Mouse (Mus musculus) spleen, adult 2 months (tissue): ENCODE results near the gene Umodl1. TPM values are rescaled to one million over a fixed set of nuclear protein-coding genes. Genes with fewer than 3 reads are reported as not detected.

Experiments used
- DNase-seq, 2 experiments: peaks; one replicate each; pipeline versions ENCODE4 v3.0.0 to v3.0.0-alpha.2; 2012 to 2021; ENCODE audit warnings: low spot score in 2 of 2, low read depth in 1 of 2
- H3K27ac ChIP-seq: fragments of 200-500 bp; 2 replicates; pipeline ENCODE4 v1.5.1; 2012; ENCODE audit warnings: low read length, inconsistent platforms; ENCODE audit not compliant: insufficient read depth
- H3K27me3 ChIP-seq: fragments of 200-500 bp; 2 replicates; pipeline ENCODE4 v1.6.1; 2012; ENCODE audit warnings: mild to moderate bottlenecking, moderate library complexity, low read length, inconsistent platforms; ENCODE audit not compliant: control insufficient read depth, insufficient read depth
- H3K36me3 ChIP-seq: fragments of 200-500 bp; 2 replicates; pipeline ENCODE4 v1.6.1; 2012; ENCODE audit warnings: mild to moderate bottlenecking, low read length, inconsistent platforms; ENCODE audit not compliant: control insufficient read depth, insufficient read depth
- H3K4me1 ChIP-seq: fragments of 200-500 bp; 2 replicates; pipeline ENCODE4 v1.6.1; 2011; ENCODE audit warnings: inconsistent platforms; ENCODE audit not compliant: control insufficient read depth, insufficient read depth, insufficient read length
- H3K4me3 ChIP-seq: fragments of 200-500 bp; 2 replicates; pipeline ENCODE4 v1.5.1; 2011; ENCODE audit warnings: mild to moderate bottlenecking, inconsistent platforms; ENCODE audit not compliant: insufficient read depth, insufficient read length; ENCODE audit errors: extremely low read depth
- CTCF ChIP-seq: fragments of 200-500 bp; IDR thresholded peaks from 2 replicates; pipeline ENCODE4 v1.5.1; 2011; ENCODE audit warnings: mild to moderate bottlenecking, inconsistent platforms; ENCODE audit not compliant: insufficient read depth, insufficient read length, insufficient replicate concordance; ENCODE audit errors: extremely low read depth
- POLR2A ChIP-seq: fragments of 200-500 bp; IDR thresholded peaks from 2 replicates; pipeline ENCODE4 v1.6.1; 2011; ENCODE audit warnings: low read depth, low read length, inconsistent platforms
- WGBS: fragments of 180-500 bp; shearing (Covaris S2); methylation state at CpG from one replicate; pipeline ENCODE4 v1.1.7; 2018; 5-methylcytosine and 5-hydroxymethylcytosine counted together
- polyA plus RNA-seq: library from polyadenylated mRNA; depleted of rRNA; stranded (reverse); fragments of >200 nt; gene quantifications from 2 replicates; pipeline ENCODE4 v1.2.3, GENCODE M21; 2012

Umodl1 gene
- polyA plus RNA-seq, 1 experiment, result not detected

DNA sequence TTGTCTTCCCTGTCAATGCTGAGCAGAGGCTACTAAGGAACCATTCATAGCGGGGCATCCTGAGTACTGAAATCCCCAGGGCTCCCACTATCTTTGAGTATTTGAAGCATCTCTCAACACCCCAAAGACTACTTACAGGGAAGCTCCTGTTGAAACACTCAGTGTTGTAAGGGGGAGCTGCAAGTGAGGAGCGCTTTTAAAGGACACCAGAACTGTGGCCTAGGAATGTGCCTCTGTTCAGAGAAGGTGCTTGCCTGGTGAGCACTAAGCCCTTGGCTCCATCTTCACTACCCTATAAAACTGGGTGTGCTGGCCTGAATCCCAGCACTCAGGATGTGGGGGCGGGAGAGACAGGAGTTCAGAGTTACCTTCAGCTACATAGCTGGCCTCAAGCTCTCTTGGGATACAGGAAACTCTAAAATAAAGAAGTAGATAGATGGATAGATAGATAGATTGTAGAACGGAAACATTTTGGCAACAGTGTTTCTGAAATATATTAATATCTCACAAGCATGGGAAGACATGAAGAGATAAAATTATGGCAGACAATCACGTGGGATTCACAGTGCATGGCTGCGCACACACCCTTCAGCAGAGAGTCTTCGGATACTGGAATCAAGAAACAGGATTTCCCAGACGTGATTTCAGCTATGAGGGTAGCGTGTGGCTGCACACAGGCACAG, 80.4 kb downstream of the Umodl1 start:
- DNase-seq, result no peak
- Histone ChIP-seq H3K4me3 (no peak overlapping the region), H3K27me3 (no peaks in the 10 kb centered on the region), H3K36me3 (no peaks in the 10 kb centered on the region), H3K27ac (no peak overlapping the region), H3K4me1 (peaks cover 25% of the 10 kb centered on the region; the same call in 1 of the 2 replicates)
- WGBS, result 66% methylated on average over 9 of the region's 9 CpGs
- TF ChIP-seq CTCF, result no peak
- no peak for TF ChIP-seq POLR2A

DNA sequence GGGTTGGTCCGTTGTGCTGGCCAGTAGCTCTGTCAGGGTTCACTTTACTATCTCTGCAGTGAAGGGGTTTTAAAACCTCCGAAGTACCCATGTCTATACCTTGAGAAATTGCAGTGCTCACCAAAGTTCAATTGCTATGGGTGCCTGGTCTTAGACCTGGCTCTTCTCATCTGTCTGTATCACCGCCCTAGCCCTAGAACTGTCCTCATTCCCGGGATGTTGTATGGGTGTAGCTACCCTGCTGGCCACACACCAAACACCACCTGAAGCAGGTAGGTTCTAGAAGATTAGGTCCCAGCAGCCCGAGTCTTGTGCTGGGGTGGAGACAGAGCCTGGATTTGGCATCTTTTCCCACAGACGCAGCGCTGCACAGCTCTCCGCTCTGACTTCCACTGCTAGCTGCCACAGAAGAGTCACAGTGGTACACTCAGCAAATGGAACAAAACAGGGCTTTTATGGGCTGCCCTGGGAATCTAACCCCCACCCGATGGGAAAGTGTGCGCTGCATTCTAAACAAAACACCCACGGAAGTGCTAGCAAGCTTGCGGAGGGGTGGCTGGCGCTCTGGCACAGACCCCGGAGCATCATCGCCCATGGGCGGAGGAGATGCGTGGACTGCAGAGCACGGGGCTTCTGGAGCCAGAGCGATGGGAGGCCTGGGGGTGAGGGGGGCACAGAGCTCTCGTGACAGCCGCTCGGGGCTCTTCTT, 81.9 kb downstream of the Umodl1 start:
- 94% methylated on average over 22 of the region's 22 CpGs for WGBS
- Histone ChIP-seq H3K27me3 (no peaks in the 10 kb centered on the region), H3K4me3 (no peak overlapping the region), H3K36me3 (no peaks in the 10 kb centered on the region), H3K27ac (no peak overlapping the region), H3K4me1 (peaks cover 35% of the 10 kb centered on the region; the same call in 1 of the 2 replicates)
- DNase-seq, result no peak
- TF ChIP-seq CTCF (no peak), POLR2A (no peak)

DNA sequence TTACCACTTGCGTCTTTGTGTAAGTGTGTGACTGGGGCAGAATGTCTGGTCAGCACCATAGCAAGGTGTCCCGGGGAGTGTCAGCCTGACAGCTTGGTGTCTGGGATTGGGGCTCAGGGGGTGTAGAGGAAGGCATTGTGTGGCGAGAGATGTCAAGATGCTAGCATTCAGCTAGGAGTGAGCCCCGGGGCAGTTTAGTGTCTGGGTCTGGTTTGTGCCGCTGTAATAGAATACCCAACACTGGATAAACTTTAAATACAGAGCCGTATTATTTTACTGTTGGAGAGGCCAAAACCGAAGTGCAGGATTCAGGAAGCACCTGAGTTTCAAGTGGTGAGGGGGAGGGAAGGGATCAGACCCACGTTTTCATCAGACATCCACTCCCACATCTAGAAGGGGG, 82.9 kb downstream of the Umodl1 start:
- no peak for DNase-seq
- 51% methylated on average over 8 of the region's 8 CpGs for WGBS
- no peak overlapping the region for H3K4me3 ChIP-seq

DNA sequence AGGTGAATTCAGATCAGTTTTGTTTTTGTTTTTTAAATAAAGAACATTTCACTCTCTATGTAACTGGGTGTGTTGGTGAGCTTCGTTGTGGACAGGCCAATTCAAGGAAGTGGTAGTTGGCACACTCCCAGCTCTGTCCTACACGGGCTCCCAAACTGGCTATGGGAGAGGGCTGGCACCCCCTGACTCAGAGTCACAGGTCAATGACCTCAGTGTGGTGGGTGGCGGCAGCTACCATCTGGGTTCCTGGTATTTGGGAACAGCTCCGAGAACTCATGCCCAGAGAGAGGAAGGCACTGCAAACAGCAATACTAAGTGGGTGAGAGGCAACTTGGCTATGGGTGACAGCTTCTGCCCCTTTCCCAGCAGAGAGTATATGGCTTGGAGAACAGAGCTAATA, 83.9 kb downstream of the Umodl1 start:
- peaks cover 32% of the 10 kb centered on the region; the same call in 1 of the 2 replicates for H3K4me1 ChIP-seq
- peak overlapping the region; percentile 19; the same call in 1 of the 2 replicates for H3K27ac ChIP-seq
- H3K4me3 ChIP-seq, result no peak overlapping the region
- peak in 1 of 2 experiments; percentile 26 for DNase-seq
- WGBS, result 27% methylated on average over 4 of the region's 4 CpGs
- no peaks in the 10 kb centered on the region for H3K36me3 ChIP-seq
- H3K27me3 ChIP-seq, result no peaks in the 10 kb centered on the region
- TF ChIP-seq POLR2A (no peak), CTCF (no peak)

More for the DNA sequence above, 82.9 kb downstream of the Umodl1 start:
- no peaks in the 10 kb centered on the region for H3K27me3 ChIP-seq
- H3K27ac ChIP-seq, result no peak overlapping the region
- peaks cover 35% of the 10 kb centered on the region; the same call in 1 of the 2 replicates for H3K4me1 ChIP-seq
- TF ChIP-seq CTCF, result no peak
- TF ChIP-seq POLR2A, result no peak
- no peaks in the 10 kb centered on the region for H3K36me3 ChIP-seq

DNA sequence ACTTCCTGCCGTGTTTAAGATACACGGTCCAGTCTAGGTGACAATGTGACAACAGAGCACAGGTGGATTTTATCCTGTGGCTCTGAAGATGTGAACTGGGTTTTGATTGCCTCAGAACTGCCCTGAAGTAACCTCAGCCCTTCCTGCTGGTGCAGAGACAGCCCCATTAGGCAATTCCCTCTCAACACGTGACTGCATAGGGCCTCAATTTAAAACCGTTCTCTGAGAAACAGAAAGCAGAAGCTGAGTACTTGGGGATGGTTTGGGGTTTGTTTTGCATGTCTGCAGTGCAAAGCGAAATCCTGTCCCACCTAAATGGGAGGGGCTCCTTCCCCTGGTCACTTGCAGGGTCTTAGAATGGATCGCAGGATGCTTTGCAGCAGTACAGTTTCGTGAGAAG, 85.2 kb downstream of the Umodl1 start:
- peak; percentile 67 to 80 for DNase-seq
- H3K27me3 ChIP-seq, result no peaks in the 10 kb centered on the region
- H3K36me3 ChIP-seq, result no peaks in the 10 kb centered on the region
- H3K4me3 ChIP-seq, result no peak overlapping the region
- TF ChIP-seq POLR2A, result no peak
- TF ChIP-seq CTCF, result no peak
- H3K4me1 ChIP-seq, result peaks cover 25% of the 10 kb centered on the region; the same call in 1 of the 2 replicates
- 5% methylated on average over 7 of the region's 7 CpGs for WGBS
- H3K27ac ChIP-seq, result peak overlapping the region; percentile 69

DNA sequence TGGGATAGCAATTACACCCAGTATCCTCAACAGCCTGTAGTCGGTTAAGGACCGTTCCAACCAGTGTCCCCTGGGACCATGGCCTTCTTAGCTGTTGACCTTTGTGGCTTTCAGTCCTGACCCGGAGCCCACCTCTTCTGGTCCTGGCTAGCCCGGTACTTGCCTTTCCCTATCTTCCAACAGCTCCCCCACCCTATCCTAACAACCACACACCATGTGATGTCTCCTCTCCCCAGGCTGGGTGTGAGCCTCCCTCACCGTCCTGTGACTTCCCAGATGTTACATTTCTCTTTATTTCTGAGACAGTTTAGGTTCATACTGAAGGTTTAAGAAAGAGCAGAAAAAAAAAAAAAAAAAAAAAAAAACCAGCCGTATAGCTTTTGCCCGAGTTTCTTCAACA, 86.0 kb downstream of the Umodl1 start:
- H3K27me3 ChIP-seq, result no peaks in the 10 kb centered on the region
- TF ChIP-seq POLR2A, result no peak
- TF ChIP-seq CTCF, result no peak
- 41% methylated on average over 7 of the region's 7 CpGs for WGBS
- DNase-seq, result no peak
- no peaks in the 10 kb centered on the region for H3K36me3 ChIP-seq
- peaks cover 23% of the 10 kb centered on the region; the same call in 1 of the 2 replicates for H3K4me1 ChIP-seq
- H3K27ac ChIP-seq, result peak overlapping the region; percentile 69
- H3K4me3 ChIP-seq, result no peak overlapping the region

DNA sequence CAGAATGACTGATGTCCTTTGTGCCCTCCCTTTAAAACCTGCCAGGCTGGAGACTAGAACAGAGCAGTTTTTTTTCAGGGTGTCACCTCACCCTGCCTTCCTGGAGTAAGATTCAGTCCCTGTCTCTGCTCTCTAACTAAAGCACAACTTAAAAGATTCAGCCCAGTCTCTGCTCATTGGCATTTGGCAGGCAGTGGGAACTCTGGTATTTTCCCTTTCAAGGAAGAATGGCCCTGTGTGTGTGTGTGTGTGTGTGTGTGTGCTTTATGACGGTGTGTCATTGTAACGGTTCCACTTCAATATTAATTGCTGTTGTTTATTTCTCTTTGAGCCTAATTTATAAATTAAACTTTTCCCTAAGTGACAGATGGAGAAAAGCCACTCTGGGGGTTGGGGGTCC, 88.3 kb downstream of the Umodl1 start:
- no peak for TF ChIP-seq POLR2A
- no peaks in the 10 kb centered on the region for H3K27me3 ChIP-seq
- H3K4me1 ChIP-seq, result peaks cover 18% of the 10 kb centered on the region; the same call in 1 of the 2 replicates
- H3K4me3 ChIP-seq, result no peak overlapping the region
- H3K36me3 ChIP-seq, result no peaks in the 10 kb centered on the region
- H3K27ac ChIP-seq, result no peak overlapping the region
- 79% methylated on average over 2 of the region's 2 CpGs for WGBS
- no peak for DNase-seq
